Mouse (Mus musculus): ENCODE results near the gene Actr1a.

Actr1a gene

GRCm38 (mm10) chr19:46395109-46396009, at the start of gene Actr1a:
Actr1a (minus strand) TSS chr19:46395748.
- peak; percentile 99 for DNase-seq (ENCODE audit: low read depth, low spot score)

- DNase-seq (ENCODE audit: low read depth, low spot score), result peak; percentile 46
Measured at GRCm38 (mm10) chr19:46444209-46444608, 48.7 kb upstream of the Actr1a start.

- no peak for DNase-seq (ENCODE audit: low read depth, low spot score)
Measured at GRCm38 (mm10) chr19:46443509-46443908, 48.0 kb upstream of the Actr1a start.

- no peak for DNase-seq (ENCODE audit: low read depth, low spot score)
Measured at GRCm38 (mm10) chr19:46435492-46435891, 39.9 kb upstream of the Actr1a start.

- DNase-seq (ENCODE audit: low read depth, low spot score), result no peak
Measured at GRCm38 (mm10) chr19:46434591-46434990, 39.0 kb upstream of the Actr1a start.

GRCm38 (mm10) chr19:46434148-46434547, 38.6 kb upstream of the Actr1a start:
- DNase-seq (ENCODE audit: low read depth, low spot score), result no peak

- DNase-seq (ENCODE audit: low read depth, low spot score), result no peak
Measured at GRCm38 (mm10) chr19:46433712-46434111, 38.2 kb upstream of the Actr1a start.

GRCm38 (mm10) chr19:46429250-46429649, 33.7 kb upstream of the Actr1a start:
- no peak for DNase-seq (ENCODE audit: low read depth, low spot score)

GRCm38 (mm10) chr19:46426488-46426887, 30.9 kb upstream of the Actr1a start:
- DNase-seq (ENCODE audit: low read depth, low spot score), result no peak

- no peak for DNase-seq (ENCODE audit: low read depth, low spot score)
Measured at GRCm38 (mm10) chr19:46425266-46425665, 29.7 kb upstream of the Actr1a start.

GRCm38 (mm10) chr19:46422384-46423338, 27.1 kb upstream of the Actr1a start:
- no peak for DNase-seq (ENCODE audit: low read depth, low spot score)

GRCm38 (mm10) chr19:46420410-46420809, 24.9 kb upstream of the Actr1a start:
- DNase-seq (ENCODE audit: low read depth, low spot score), result no peak

GRCm38 (mm10) chr19:46418051-46418450, 22.5 kb upstream of the Actr1a start:
- DNase-seq (ENCODE audit: low read depth, low spot score), result peak; percentile 35

- no peak for DNase-seq (ENCODE audit: low read depth, low spot score)
Measured at GRCm38 (mm10) chr19:46416276-46416675, 20.7 kb upstream of the Actr1a start.

- DNase-seq (ENCODE audit: low read depth, low spot score), result no peak
Measured at GRCm38 (mm10) chr19:46414486-46414885, 18.9 kb upstream of the Actr1a start.

GRCm38 (mm10) chr19:46413969-46414368, 18.4 kb upstream of the Actr1a start:
- DNase-seq (ENCODE audit: low read depth, low spot score), result no peak

GRCm38 (mm10) chr19:46412056-46412805, 16.7 kb upstream of the Actr1a start:
- no peak for DNase-seq (ENCODE audit: low read depth, low spot score)

- DNase-seq (ENCODE audit: low read depth, low spot score), result no peak
Measured at GRCm38 (mm10) chr19:46409506-46409905, 14.0 kb upstream of the Actr1a start.

GRCm38 (mm10) chr19:46406592-46407386, 11.2 kb upstream of the Actr1a start:
- no peak for DNase-seq (ENCODE audit: low read depth, low spot score)

- no peak for DNase-seq (ENCODE audit: low read depth, low spot score)
Measured at GRCm38 (mm10) chr19:46404030-46404429, 8.5 kb upstream of the Actr1a start.

GRCm38 (mm10) chr19:46400558-46400957, 5.0 kb upstream of the Actr1a start:
- DNase-seq (ENCODE audit: low read depth, low spot score), result no peak
